Mouse (Mus musculus): ENCODE data around the gene 2210408I21Rik.

GRCm38 (mm10) chr13:77389209-77389608, 253.9 kb downstream of the 2210408I21Rik start:
- TF ChIP-seq POLR2A (IDR thresholded peaks at IDR 0.05; ENCODE audit: insufficient read depth, low read length) (no peak), CTCF (IDR thresholded peaks at IDR 0.05; ENCODE audit: low read depth, low read length) (no peak)

Data from ES-Bruce4 (cell line).